Mouse (Mus musculus) ES-Bruce4 (cell line): ENCODE data around the gene Crybb3.

Experiments
- CTCF ChIP-seq: IDR thresholded peaks from one replicate; pipeline ENCODE4 v1.8.1; 2011; ENCODE audit warnings: low read depth, low read length
- EP300 ChIP-seq: IDR thresholded peaks from 2 replicates; pipeline ENCODE4 v1.6.1; 2011; ENCODE audit warnings: low read depth, low read length; ENCODE audit not compliant: insufficient read depth

DNA sequence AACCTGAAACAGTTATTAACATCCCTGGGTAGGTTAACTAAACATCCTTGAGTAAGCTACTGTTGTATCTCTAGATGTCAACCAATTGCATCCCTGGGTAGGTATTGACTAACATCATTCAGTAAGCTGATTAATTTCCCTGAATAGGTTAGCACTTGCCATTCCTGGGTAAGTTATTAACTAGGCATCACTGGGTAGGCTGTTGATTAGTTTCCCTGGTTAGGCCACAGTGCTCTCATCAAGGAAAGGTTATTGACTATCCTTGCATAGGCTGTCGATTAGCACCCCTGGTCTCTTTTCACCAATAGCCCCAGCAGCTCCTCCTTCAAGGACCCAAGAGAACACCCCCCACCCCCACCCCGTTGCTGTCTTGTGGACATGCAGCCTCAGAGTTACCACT lies 4.5 kb upstream of the Crybb3 start:
- no peak for TF ChIP-seq CTCF
- TF ChIP-seq EP300, result no peak
